Mouse (Mus musculus) C2C12 (cell line): Measurements from ENCODE around the gene Myof. TPM values are rescaled to one million over a fixed set of nuclear protein-coding genes. Genes with fewer than 3 reads are reported as not detected.

ENCODE experiments used
- H3K27me3 ChIP-seq: one replicate; pipeline ENCODE4 v1.6.1; 2011; ENCODE audit not compliant: control insufficient read depth, insufficient read depth, insufficient read length
- H3K36me3 ChIP-seq: one replicate; pipeline ENCODE4 v1.6.1; 2011; ENCODE audit not compliant: control insufficient read depth, insufficient read depth
- H3K4me3 ChIP-seq: one replicate; pipeline ENCODE4 v1.5.1; 2011; ENCODE audit warnings: mild to moderate bottlenecking, control low read depth; ENCODE audit not compliant: poor library complexity, insufficient read depth, severe bottlenecking
- H3K79me2 ChIP-seq: one replicate; pipeline ENCODE4 v1.6.1; 2011; ENCODE audit not compliant: control insufficient read depth, insufficient read depth
- H3K79me3 ChIP-seq: one replicate; pipeline ENCODE4 v1.6.1; 2011; ENCODE audit warnings: low read depth, control low read depth
- H3ac ChIP-seq: one replicate; pipeline ENCODE3; 2011; ENCODE audit warnings: low read depth; ENCODE audit not compliant: control insufficient read depth, insufficient read length
- CEBPB ChIP-seq: IDR thresholded peaks from one replicate; pipeline ENCODE4 v1.6.1; 2011; ENCODE audit warnings: low read depth, mild to moderate bottlenecking, control low read depth, moderate library complexity
- CTCF ChIP-seq: IDR thresholded peaks from one replicate; pipeline ENCODE4 v1.5.1; 2011; ENCODE audit not compliant: control insufficient read depth, insufficient read depth, insufficient read length
- FOSL1 ChIP-seq: IDR thresholded peaks from one replicate; pipeline ENCODE4 v1.8.0; 2011; ENCODE audit warnings: mild to moderate bottlenecking, low read length; ENCODE audit not compliant: poor library complexity, insufficient read depth, severe bottlenecking
- MAX ChIP-seq: IDR thresholded peaks from one replicate; pipeline ENCODE4 v1.6.1; 2011; ENCODE audit warnings: mild to moderate bottlenecking, control low read depth
- MYOD1 ChIP-seq: IDR thresholded peaks from one replicate; pipeline ENCODE4 v1.6.1; 2011; ENCODE audit warnings: low read depth; ENCODE audit not compliant: control insufficient read depth, insufficient read length
- MYOG ChIP-seq: IDR thresholded peaks from one replicate; pipeline ENCODE4 v1.6.1; 2011; ENCODE audit not compliant: control insufficient read depth, insufficient read length; ENCODE audit errors: extremely low read depth
- USF1 ChIP-seq: IDR thresholded peaks from one replicate; pipeline ENCODE4 v1.6.1; 2011; ENCODE audit warnings: low read depth, mild to moderate bottlenecking, control low read depth, moderate library complexity
- polyA plus RNA-seq: library from polyadenylated mRNA; unstranded; fragments of >200 nt; fragmentation: generic; extraction: Trizol; gene quantifications from one replicate; pipeline ENCODE4 v1.2.1, GENCODE M21; 2012; ENCODE audit warnings: missing spikeins

The Myof gene
- polyA plus RNA-seq, 1 experiment, result 125 TPM

GRCm38 (mm10) chr19:38063201-38063600 is 19.8 kb upstream of the Myof start:
- no peaks in the 10 kb centered on the region for H3K27me3 ChIP-seq
- no peak overlapping the region for H3ac ChIP-seq
- H3K36me3 ChIP-seq, result peaks cover 92% of the 10 kb centered on the region
- H3K79me2 ChIP-seq, result peaks cover 7% of the 10 kb centered on the region
- TF ChIP-seq CEBPB (no peak), CTCF (no peak), FOSL1 (no peak), MAX (no peak), USF1 (no peak), MYOG (no peak), MYOD1 (no peak)
- H3K79me3 ChIP-seq, result peaks cover 7% of the 10 kb centered on the region
- no peak overlapping the region for H3K4me3 ChIP-seq

GRCm38 (mm10) chr19:38056931-38057330 is 13.6 kb upstream of the Myof start:
- Histone ChIP-seq H3K27me3 (no peaks in the 10 kb centered on the region), H3K36me3 (peaks cover 50% of the 10 kb centered on the region), H3K4me3 (no peak overlapping the region), H3ac (no peak overlapping the region), H3K79me3 (peaks cover 19% of the 10 kb centered on the region), H3K79me2 (peaks cover 40% of the 10 kb centered on the region)
- TF ChIP-seq USF1, result no peak
- no peak for TF ChIP-seq MYOG
- TF ChIP-seq MYOD1, result no peak
- TF ChIP-seq CTCF, result no peak
- no peak for TF ChIP-seq CEBPB
- TF ChIP-seq FOSL1, result no peak
- TF ChIP-seq MAX, result no peak

- Histone ChIP-seq H3K79me3 (peaks cover 19% of the 10 kb centered on the region), H3K27me3 (no peaks in the 10 kb centered on the region), H3ac (no peak overlapping the region), H3K4me3 (no peak overlapping the region), H3K79me2 (peaks cover 40% of the 10 kb centered on the region), H3K36me3 (peaks cover 43% of the 10 kb centered on the region)
- no peak for TF ChIP-seq USF1
- no peak for TF ChIP-seq CEBPB
- no peak for TF ChIP-seq CTCF
- TF ChIP-seq MYOG, result no peak
- TF ChIP-seq FOSL1, result no peak
Observed at GRCm38 (mm10) chr19:38056276-38056675, 12.9 kb upstream of the Myof start.

- Histone ChIP-seq H3K79me3 (peaks cover 19% of the 10 kb centered on the region), H3ac (peak overlapping the region; percentile 41), H3K36me3 (peaks cover 39% of the 10 kb centered on the region), H3K27me3 (no peaks in the 10 kb centered on the region), H3K79me2 (peaks cover 40% of the 10 kb centered on the region), H3K4me3 (peak overlapping the region; percentile 89)
- no peak for TF ChIP-seq FOSL1
- TF ChIP-seq CTCF, result no peak
- no peak for TF ChIP-seq MYOD1
- no peak for TF ChIP-seq MYOG
- no peak for TF ChIP-seq CEBPB
- TF ChIP-seq MAX, result no peak
- no peak for TF ChIP-seq USF1
Observed at GRCm38 (mm10) chr19:38055798-38056197, 12.4 kb upstream of the Myof start.

GRCm38 (mm10) chr19:38054720-38055192 is 11.4 kb upstream of the Myof start, which contains the start of gene Cep55:
TSS of gene Cep55 (plus strand) at chr19:38055011.
- Histone ChIP-seq H3K36me3 (peaks cover 28% of the 10 kb centered on the region), H3K4me3 (peak within 1 kb of the TSS; percentile 89), H3K27me3 (no peaks in the 10 kb centered on the region), H3K79me2 (peaks cover 40% of the 10 kb centered on the region), H3ac (peak within 1 kb of the TSS; percentile 90), H3K79me3 (peaks cover 19% of the 10 kb centered on the region)
- no peak for TF ChIP-seq MYOG
- no peak for TF ChIP-seq MAX
- no peak for TF ChIP-seq MYOD1
- no peak for TF ChIP-seq CTCF
- TF ChIP-seq FOSL1, result no peak
- no peak for TF ChIP-seq USF1
- TF ChIP-seq CEBPB, result no peak

DNA sequence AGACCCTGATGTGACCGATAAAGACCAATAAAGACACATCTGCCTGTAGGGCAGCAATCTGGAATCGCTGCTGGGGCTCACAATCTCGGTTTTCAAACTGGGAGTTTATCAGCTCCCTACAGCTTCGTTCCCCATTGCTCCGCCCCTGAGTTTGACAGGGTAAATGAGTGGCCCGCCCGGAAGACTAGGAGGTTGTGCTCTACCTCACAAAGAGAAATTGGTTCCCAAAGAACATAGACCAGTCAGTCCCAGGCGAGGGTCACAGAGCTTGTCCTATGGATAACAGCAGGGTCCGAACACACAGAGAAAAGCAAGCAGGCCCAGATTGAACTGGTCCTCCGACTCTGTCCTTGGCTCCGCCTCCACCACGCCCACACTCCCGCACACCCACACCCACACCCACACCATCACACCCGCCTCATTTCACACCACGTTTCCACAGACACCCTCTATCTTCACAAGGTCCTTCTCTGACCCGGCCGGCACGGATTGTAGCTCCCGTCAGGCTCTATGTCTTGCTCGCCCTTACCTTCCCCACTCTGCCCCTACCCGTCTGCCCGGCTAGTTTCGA is 10.9 kb upstream of the Myof start:
- no peak for TF ChIP-seq MYOD1
- TF ChIP-seq MAX, result no peak
- no peak for TF ChIP-seq FOSL1
- no peak for TF ChIP-seq MYOG
- no peak for TF ChIP-seq CTCF
- TF ChIP-seq CEBPB, result no peak
- no peak for TF ChIP-seq USF1
- peaks cover 19% of the 10 kb centered on the region for H3K79me3 ChIP-seq
- H3K36me3 ChIP-seq, result peaks cover 23% of the 10 kb centered on the region
- no peaks in the 10 kb centered on the region for H3K27me3 ChIP-seq
- peak overlapping the region; percentile 28 for H3K4me3 ChIP-seq
- H3K79me2 ChIP-seq, result peaks cover 40% of the 10 kb centered on the region
- H3ac ChIP-seq, result peak overlapping the region; percentile 41
